Mouse (Mus musculus) small intestine, adult 2 months (tissue): ENCODE measurements at regions not wholly inside any gene's neighbourhood (a gene's known extent, or its start where the extent isn't known, plus 50 kb on each side); places are given as distances from the start of the nearest gene placed in this dataset.
"Not testable (repeated sequence)": the region's sequence is repeated elsewhere in the genome, so short reads cannot be mapped to it uniquely, and the experiment has no call there.

ENCODE experiments used
- H3K27ac ChIP-seq: fragments of 200-500 bp; 2 replicates; pipeline ENCODE4 v1.5.1; 2012; ENCODE audit warnings: low read depth, low read length, control low read depth, inconsistent platforms; ENCODE audit not compliant: insufficient read depth
- H3K27me3 ChIP-seq: fragments of 200-500 bp; 2 replicates; pipeline ENCODE4 v1.6.1; 2012; ENCODE audit warnings: mild to moderate bottlenecking, moderate library complexity, low read length, inconsistent platforms; ENCODE audit not compliant: control insufficient read depth, insufficient read depth
- H3K36me3 ChIP-seq: fragments of 200-500 bp; 2 replicates; pipeline ENCODE4 v1.6.1; 2012; ENCODE audit warnings: mild to moderate bottlenecking, low read length, control low read depth, inconsistent platforms; ENCODE audit not compliant: control insufficient read depth, insufficient read depth
- H3K4me1 ChIP-seq: fragments of 200-500 bp; 2 replicates; pipeline ENCODE4 v1.6.1; 2012; ENCODE audit warnings: low read length, inconsistent platforms, mixed read lengths; ENCODE audit not compliant: control insufficient read depth, insufficient read depth, insufficient read length
- H3K4me3 ChIP-seq: fragments of 200-500 bp; 2 replicates; pipeline ENCODE4 v1.5.1; 2012; ENCODE audit warnings: low read depth, mild to moderate bottlenecking, control low read depth, inconsistent platforms, low read length, moderate library complexity
- CTCF ChIP-seq: fragments of 200-500 bp; IDR thresholded peaks from 2 replicates; pipeline ENCODE4 v1.5.1; 2012; ENCODE audit warnings: low read depth, mild to moderate bottlenecking, control low read depth, inconsistent platforms, low read length, moderate library complexity, mixed read lengths; ENCODE audit not compliant: insufficient replicate concordance, insufficient read length; ENCODE audit errors: extremely low read depth
- POLR2A ChIP-seq: fragments of 200-500 bp; IDR thresholded peaks from 2 replicates; pipeline ENCODE4 v1.6.1; 2012; ENCODE audit warnings: low read depth, mild to moderate bottlenecking, control low read depth, inconsistent platforms, low read length, moderate library complexity
- WGBS: fragments of 180-500 bp; shearing (Covaris S2); methylation state at CpG from one replicate; pipeline ENCODE4 v1.1.7; 2018; 5-methylcytosine and 5-hydroxymethylcytosine counted together

GRCm38 (mm10) chr13:28840142-28840541 lies 113.4 kb downstream of the Sox4 start:
- WGBS: 79% methylated on average over 5 of the region's 5 CpGs
- no peak overlapping the region for H3K27ac ChIP-seq

GRCm38 (mm10) chr13:28839084-28839483 lies 114.4 kb downstream of the Sox4 start:
- H3K27me3 ChIP-seq: no peaks in the 10 kb centered on the region
- H3K27ac ChIP-seq: no peak overlapping the region
- WGBS: 52% methylated on average over 6 of the region's 6 CpGs
- no peaks in the 10 kb centered on the region for H3K4me1 ChIP-seq
- H3K36me3 ChIP-seq: no peaks in the 10 kb centered on the region
- no peak overlapping the region for H3K4me3 ChIP-seq
- TF ChIP-seq CTCF (no peak), POLR2A (no peak)

More at GRCm38 (mm10) chr13:28840142-28840541, 113.4 kb downstream of the Sox4 start:
- no peaks in the 10 kb centered on the region for H3K27me3 ChIP-seq
- H3K4me3 ChIP-seq: no peak overlapping the region
- no peaks in the 10 kb centered on the region for H3K36me3 ChIP-seq
- H3K4me1 ChIP-seq: no peaks in the 10 kb centered on the region
- no peak for TF ChIP-seq POLR2A
- no peak for TF ChIP-seq CTCF

- 63% methylated on average over 3 of the region's 3 CpGs for WGBS
- Histone ChIP-seq H3K4me3 (no peak overlapping the region), H3K27me3 (no peaks in the 10 kb centered on the region), H3K36me3 (no peaks in the 10 kb centered on the region), H3K4me1 (no peaks in the 10 kb centered on the region), H3K27ac (no peak overlapping the region)
- TF ChIP-seq POLR2A (no peak), CTCF (no peak)
Measured at GRCm38 (mm10) chr13:28838216-28838615, 115.3 kb downstream of the Sox4 start.

- H3K4me3 ChIP-seq, H3K4me1 ChIP-seq, H3K27me3 ChIP-seq, H3K27ac ChIP-seq, H3K36me3 ChIP-seq: not testable (repeated sequence)
- 93% methylated on average over 3 of the region's 3 CpGs for WGBS
Measured at GRCm38 (mm10) chr13:28837196-28837595, 116.3 kb downstream of the Sox4 start.

- Histone ChIP-seq H3K4me3 (no peak overlapping the region), H3K4me1 (no peaks in the 10 kb centered on the region), H3K27ac (no peak overlapping the region), H3K36me3 (no peaks in the 10 kb centered on the region), H3K27me3 (no peaks in the 10 kb centered on the region)
- TF ChIP-seq POLR2A (no peak), CTCF (no peak)
- 93% methylated on average over 1 of the region's 1 CpGs for WGBS
Measured at GRCm38 (mm10) chr13:28833700-28834065, 119.8 kb downstream of the Sox4 start.

GRCm38 (mm10) chr13:28832855-28833699 lies 120.4 kb downstream of the Sox4 start:
- H3K4me1 ChIP-seq: no peaks in the 10 kb centered on the region
- H3K36me3 ChIP-seq: no peaks in the 10 kb centered on the region
- H3K4me3 ChIP-seq: no peak overlapping the region
- H3K27ac ChIP-seq: no peak overlapping the region
- H3K27me3 ChIP-seq: no peaks in the 10 kb centered on the region
- WGBS: 56% methylated on average over 12 of the region's 12 CpGs
- TF ChIP-seq CTCF (no peak), POLR2A (no peak)

GRCm38 (mm10) chr13:28826284-28826683 lies 127.2 kb downstream of the Sox4 start:
- TF ChIP-seq CTCF (no peak), POLR2A (no peak)
- 84% methylated on average over 7 of the region's 7 CpGs for WGBS

GRCm38 (mm10) chr13:28823985-28824384 lies 129.5 kb downstream of the Sox4 start:
- no peaks in the 10 kb centered on the region for H3K36me3 ChIP-seq
- no peak overlapping the region for H3K4me3 ChIP-seq
- TF ChIP-seq CTCF (no peak), POLR2A (no peak)
- WGBS: 68% methylated on average over 11 of the region's 11 CpGs
- H3K4me1 ChIP-seq: no peaks in the 10 kb centered on the region
- no peak overlapping the region for H3K27ac ChIP-seq
- no peaks in the 10 kb centered on the region for H3K27me3 ChIP-seq

More at GRCm38 (mm10) chr13:28826284-28826683, 127.2 kb downstream of the Sox4 start:
- no peaks in the 10 kb centered on the region for H3K4me1 ChIP-seq
- no peak overlapping the region for H3K27ac ChIP-seq
- no peak overlapping the region for H3K4me3 ChIP-seq
- no peaks in the 10 kb centered on the region for H3K27me3 ChIP-seq
- no peaks in the 10 kb centered on the region for H3K36me3 ChIP-seq
